Mouse (Mus musculus): ENCODE data around the gene Kcnv2.

- no peak for TF ChIP-seq CTCF (IDR thresholded peaks at IDR 0.05; ENCODE audit: control insufficient read depth, insufficient read depth, insufficient replicate concordance, low read depth, low read length)
- no peak for TF ChIP-seq POLR2A (IDR thresholded peaks at IDR 0.05; ENCODE audit: control insufficient read depth, low read depth, low read length)
These were observed 29.3 kb downstream of the Kcnv2 start for GRCm38 (mm10) chr19:27351700-27352099.
